Mouse (Mus musculus) monocyte, adult 59 days (primary cell): Measurements from ENCODE around the gene Vwa3b. TPM values are rescaled to one million over a fixed set of nuclear protein-coding genes. Genes with fewer than 3 reads are reported as not detected.

Experiments
- total RNA-seq, 2 experiments: library from RNA; stranded (reverse); gene quantifications; one replicate each; pipeline ENCODE4 v1.2.4; 2023

Vwa3b gene
- under 1 TPM; 0.43 to 0.52 TPM for total RNA-seq

DNA sequence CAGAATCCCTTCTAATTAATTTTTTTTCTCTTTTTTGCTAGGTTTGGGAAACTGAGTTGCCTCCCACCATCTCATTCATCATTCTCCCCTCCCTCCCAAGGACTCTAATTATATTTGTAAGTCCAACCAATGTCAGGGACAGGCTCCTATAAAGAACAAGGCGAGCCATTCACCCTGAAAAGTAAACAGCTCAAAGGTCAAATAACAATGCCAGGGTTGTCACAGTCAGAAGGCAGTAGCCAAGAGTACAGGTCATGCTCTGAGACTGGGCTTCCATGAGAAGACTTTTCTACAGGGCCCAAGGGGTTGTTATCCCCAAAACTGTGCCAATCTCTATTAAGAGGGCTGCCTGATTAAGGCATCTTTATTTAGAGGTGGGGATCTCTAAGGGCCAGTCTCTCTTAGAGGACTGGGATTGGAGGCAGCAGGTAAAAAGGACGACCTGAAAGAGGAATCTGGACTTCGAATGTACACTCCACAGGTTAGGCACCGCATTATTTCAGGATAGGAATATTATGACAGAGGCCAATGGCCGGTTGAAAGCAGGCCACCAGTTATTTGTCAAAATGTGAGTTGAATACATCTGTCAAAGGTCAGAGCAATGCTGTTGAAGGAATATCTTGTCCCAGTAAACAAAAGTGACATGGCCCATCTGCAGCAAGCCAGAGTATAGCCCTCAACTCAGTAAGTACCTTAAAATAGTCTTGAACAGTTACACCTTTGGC is at the start of gene Vwa3b:
Gene Vwa3b (plus strand): TSS at position 635 of the 725 bp plus-strand sequence.

DNA sequence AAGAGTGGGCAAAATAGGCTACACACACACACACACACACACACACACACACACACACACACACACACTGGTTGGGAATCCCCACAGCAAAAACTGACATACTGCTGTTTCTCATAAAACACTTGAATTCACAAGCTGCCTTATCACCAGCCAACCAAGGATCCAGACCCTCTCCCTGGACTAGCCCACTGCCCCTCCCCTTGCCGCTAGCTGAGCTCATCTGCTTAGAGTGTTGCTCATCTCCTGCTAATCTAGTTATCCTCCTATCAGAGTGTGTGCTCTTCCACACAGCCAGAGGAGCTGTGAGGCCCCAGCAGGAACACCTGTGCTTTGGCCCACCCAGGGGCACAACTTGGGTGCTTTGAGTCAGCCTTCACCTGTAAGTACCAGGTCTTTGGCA is 187.7 kb downstream of the Vwa3b start, which contains the start of gene Cnga3:
Gene Cnga3 (plus strand): TSS at position 291 of the 400 bp plus-strand sequence.

Other genes starting within 250 kb of the Vwa3b start
- gene Tmem131, start 82.9 kb upstream of the Vwa3b start, total RNA-seq = 100 to 1,000 TPM; 116 to 125 TPM
- gene Cnga3, start 187.8 kb downstream of the Vwa3b start, total RNA-seq = under 1 TPM in 1 of 2 experiments, not detected in 1; 0.15 TPM